12 mouse cellular contexts compared by ENCODE assay signal in genomic region chr2:167957539-167957938, GRCm38 (mm10). TPM values are rescaled to one million over a fixed set of nuclear protein-coding genes. Genes with fewer than 3 reads are reported as not detected.
DNase-seq lines count a peak whose midpoint lies in the region; ATAC-seq and TF ChIP-seq lines count a peak whose summit lies in the region.
"Had no signal": no experiment of that assay in that cellular context is flagged by ENCODE, and none has a peak within 500 bp of the region (broad histone marks: within the 10 kb centered on the region; RNA-seq: fewer than 3 reads in every experiment).

No protein-coding gene starts in this region.

- H3K36me3 ChIP-seq in heart, embryonic 16.5 days (ENCODE audit: control insufficient read depth, insufficient read depth): no peaks in the 10 kb centered on the region
- 0 out of 2 replicates have a peak, but pooled peaks cover 3% of the 10 kb centered on the region for H3K36me3 ChIP-seq in lung, embryonic 14.5 days (ENCODE audit: insufficient read depth)
- peaks cover 3% of the 10 kb centered on the region; the same call in 1 of the 2 replicates for H3K36me3 ChIP-seq in small intestine, adult 2 months (ENCODE audit: control insufficient read depth, insufficient read depth, low read length)
- H3K36me3 ChIP-seq in forebrain, embryonic 14.5 days (ENCODE audit: control insufficient read depth, insufficient read depth, low read length): peaks cover 13% of the 10 kb centered on the region; the same call in 1 of the 2 replicates
- H3K36me3 ChIP-seq: hindbrain, embryonic 15.5 days; midbrain, embryonic 12.5 days; neural tube, embryonic 12.5 days had no signal

- ATAC-seq in heart, embryonic 16.5 days (replicated peaks; ENCODE audit: extremely low read depth, insufficient read depth, low FRiP score): no peak
- ATAC-seq in lung, embryonic 14.5 days (ENCODE audit: insufficient read depth): no peak
- ATAC-seq in forebrain, embryonic 14.5 days: no peak

- TF ChIP-seq POLR2A in bone marrow, adult 2 months (IDR thresholded peaks at IDR 0.05; ENCODE audit: borderline replicate concordance, control insufficient read depth, low read depth, low read length): no peak
- TF ChIP-seq POLR2A in small intestine, adult 2 months (IDR thresholded peaks at IDR 0.05; ENCODE audit: low read depth, low read length): no peak

- no peak overlapping the region for H3K4me3 ChIP-seq in heart, embryonic 16.5 days (ENCODE audit: low read length)
- H3K4me3 ChIP-seq in lung, embryonic 14.5 days (ENCODE audit: low read depth, low read length): no peak overlapping the region
- H3K4me3 ChIP-seq in bone marrow, adult 2 months (replicated peaks; ENCODE audit: control insufficient read depth, low read depth, low read length): no peak overlapping the region
- no peak overlapping the region for H3K4me3 ChIP-seq in small intestine, adult 2 months (ENCODE audit: low read depth, low read length)
- no peak overlapping the region for H3K4me3 ChIP-seq in forebrain, embryonic 14.5 days (ENCODE audit: low read depth, low read length)
- H3K4me3 ChIP-seq: hindbrain, embryonic 15.5 days; limb, embryonic 12.5 days; midbrain, embryonic 12.5 days; neural tube, embryonic 12.5 days had no signal

- H3K27ac ChIP-seq in heart, embryonic 16.5 days (ENCODE audit: low read length): peak overlapping the region; percentile 78
- no peak overlapping the region; the same call in 1 of the 2 replicates for H3K27ac ChIP-seq in lung, embryonic 14.5 days (ENCODE audit: low read depth)
- H3K27ac ChIP-seq in bone marrow, adult 2 months (ENCODE audit: control insufficient read depth, insufficient read depth, low read depth, low read length, poor library complexity): no peak overlapping the region
- no peak overlapping the region for H3K27ac ChIP-seq in small intestine, adult 2 months (ENCODE audit: insufficient read depth, low read depth, low read length)
- H3K27ac ChIP-seq in forebrain, embryonic 14.5 days (ENCODE audit: low read depth, low read length): no peak overlapping the region
- H3K27ac ChIP-seq: limb, embryonic 12.5 days; midbrain, embryonic 12.5 days; neural tube, embryonic 12.5 days had no signal

- no peak for DNase-seq in heart, postnatal 4 days
- no peak for DNase-seq in lung, embryonic 14.5 days
- no peak for DNase-seq in lung, postnatal 14 days
- DNase-seq in forebrain, embryonic 14.5 days (ENCODE audit: low spot score): no peak
- DNase-seq: thymus, postnatal 4 days had no signal

- no peaks in the 10 kb centered on the region for H3K9me3 ChIP-seq in heart, embryonic 16.5 days (replicated peaks; ENCODE audit: control insufficient read depth, low read length)
- H3K9me3 ChIP-seq in lung, embryonic 14.5 days (ENCODE audit: low read depth, low read length): no peaks in the 10 kb centered on the region
- H3K9me3 ChIP-seq in forebrain, embryonic 14.5 days (replicated peaks; ENCODE audit: control insufficient read depth, low read length): no peaks in the 10 kb centered on the region
- H3K9me3 ChIP-seq: hindbrain, embryonic 15.5 days; limb, embryonic 12.5 days; midbrain, embryonic 12.5 days; neural tube, embryonic 12.5 days had no signal

- no peak overlapping the region for H3K4me2 ChIP-seq in heart, embryonic 16.5 days (ENCODE audit: low read depth, low read length)
- H3K4me2 ChIP-seq in lung, embryonic 14.5 days: no peak overlapping the region
- H3K4me2 ChIP-seq in forebrain, embryonic 14.5 days (ENCODE audit: low read length): no peak overlapping the region
- H3K4me2 ChIP-seq: hindbrain, embryonic 15.5 days; limb, embryonic 12.5 days; midbrain, embryonic 12.5 days; neural tube, embryonic 12.5 days had no signal

- peak; percentile 53 for TF ChIP-seq CTCF in lung, embryonic 14.5 days (IDR thresholded peaks at IDR 0.05; ENCODE audit: low read depth)
- TF ChIP-seq CTCF in bone marrow, adult 2 months (IDR thresholded peaks at IDR 0.05; ENCODE audit: control insufficient read depth, insufficient read depth, low read length): peak; percentile 60
- TF ChIP-seq CTCF in small intestine, adult 2 months (IDR thresholded peaks at IDR 0.05; ENCODE audit: extremely low read depth, insufficient read length, insufficient replicate concordance, low read depth, low read length): peak; percentile 42; the same call in 1 of the 2 replicates

- no peak overlapping the region for H3K9ac ChIP-seq in heart, embryonic 16.5 days (ENCODE audit: low read length)
- no peak overlapping the region; the same call in 1 of the 2 replicates for H3K9ac ChIP-seq in lung, embryonic 14.5 days
- H3K9ac ChIP-seq in forebrain, embryonic 14.5 days (ENCODE audit: low read length): no peak overlapping the region
- H3K9ac ChIP-seq: hindbrain, embryonic 15.5 days; limb, embryonic 12.5 days; midbrain, embryonic 12.5 days; neural tube, embryonic 12.5 days had no signal

- peaks cover 43% of the 10 kb centered on the region for H3K4me1 ChIP-seq in heart, embryonic 16.5 days (ENCODE audit: control insufficient read depth, insufficient read depth, low read length)
- H3K4me1 ChIP-seq in lung, embryonic 14.5 days (ENCODE audit: insufficient read depth): peaks cover 17% of the 10 kb centered on the region
- peaks cover 13% of the 10 kb centered on the region for H3K4me1 ChIP-seq in bone marrow, adult 2 months (ENCODE audit: control insufficient read depth, insufficient read depth, low read length)
- H3K4me1 ChIP-seq in small intestine, adult 2 months (ENCODE audit: control insufficient read depth, insufficient read depth, insufficient read length, low read length): peaks cover 24% of the 10 kb centered on the region; the same call in 1 of the 2 replicates
- no peaks in the 10 kb centered on the region for H3K4me1 ChIP-seq in forebrain, embryonic 14.5 days (ENCODE audit: control insufficient read depth, insufficient read depth, low read length)

- H3K27me3 ChIP-seq in heart, embryonic 16.5 days (ENCODE audit: control insufficient read depth, insufficient read depth, low read length): no peaks in the 10 kb centered on the region
- H3K27me3 ChIP-seq in lung, embryonic 14.5 days (ENCODE audit: insufficient read depth, low read length): no peaks in the 10 kb centered on the region
- no peaks in the 10 kb centered on the region for H3K27me3 ChIP-seq in small intestine, adult 2 months (ENCODE audit: control insufficient read depth, insufficient read depth, low read length)
- H3K27me3 ChIP-seq in forebrain, embryonic 14.5 days (replicated peaks; ENCODE audit: control insufficient read depth, insufficient read depth, low read length): no peaks in the 10 kb centered on the region
- H3K27me3 ChIP-seq: hindbrain, embryonic 15.5 days; limb, embryonic 12.5 days; midbrain, embryonic 12.5 days; neural tube, embryonic 12.5 days had no signal

- WGBS in heart, embryonic 16.5 days: 93% methylated on average over 1 of the region's 1 CpGs
- WGBS in lung, embryonic 14.5 days: 85% methylated on average over 1 of the region's 1 CpGs
- WGBS in bone marrow, adult 2 months: 82% methylated on average over 1 of the region's 1 CpGs
- 83% methylated on average over 1 of the region's 1 CpGs for WGBS in small intestine, adult 2 months
- 97% methylated on average over 1 of the region's 1 CpGs for WGBS in forebrain, embryonic 14.5 days

RNA-seq across cellular contexts. Expression of gene Ptpn1, which starts 25.7 kb away (rescaled TPM):
- polyA plus RNA-seq in heart, embryonic 16.5 days (2015; fragmentation: Nextera tagmentation; extraction: Ambion mirVana): 44.7 and 50.8 TPM in 2 replicates
- total RNA-seq in heart, postnatal 4 days (2021): 10 to 100 TPM; 37.7 to 38.1 TPM
- 59.3 and 61.3 TPM in 2 replicates for polyA plus RNA-seq in lung, embryonic 14.5 days (2014; fragmentation: Nextera tagmentation; extraction: Ambion mirVana)
- 13.7 and 34.3 TPM in 2 replicates for polyA plus RNA-seq in bone marrow, adult 2 months (2011; ENCODE audit: insufficient read depth, insufficient read length, low replicate concordance, missing spikeins)
- polyA plus RNA-seq in small intestine, adult 2 months (2012; rRNA removed): 13.5 and 24.4 TPM in 2 replicates
- polyA plus RNA-seq in forebrain, embryonic 14.5 days (2014; fragmentation: Nextera tagmentation; extraction: Ambion mirVana): 65.1 and 79.2 TPM in 2 replicates

RNA-seq across cellular contexts. Expression of gene Ripor3, which starts 52.9 kb away (rescaled TPM):
- polyA plus RNA-seq in heart, embryonic 16.5 days (2015; fragmentation: Nextera tagmentation; extraction: Ambion mirVana): 0.84 and 0.99 TPM in 2 replicates
- total RNA-seq in heart, postnatal 4 days (2021): under 1 TPM; 0.45 to 0.91 TPM
- polyA plus RNA-seq in lung, embryonic 14.5 days (2014; fragmentation: Nextera tagmentation; extraction: Ambion mirVana): 2.0 and 2.2 TPM in 2 replicates
- polyA plus RNA-seq in bone marrow, adult 2 months (2011; ENCODE audit: insufficient read depth, insufficient read length, low replicate concordance, missing spikeins): 24.0 and 49.2 TPM in 2 replicates
- polyA plus RNA-seq in small intestine, adult 2 months (2012; rRNA removed): 2.5 and 5.3 TPM in 2 replicates
- polyA plus RNA-seq in forebrain, embryonic 14.5 days (2014; fragmentation: Nextera tagmentation; extraction: Ambion mirVana): 0.22 and 0.42 TPM in 2 replicates
